Mouse (Mus musculus) CH12.LX (cell line): ENCODE results near the gene Ctsll3. TPM values are rescaled to one million over a fixed set of nuclear protein-coding genes. Genes with fewer than 3 reads are reported as not detected.

ENCODE experiments used
- DNase-seq: peaks from one replicate; pipeline ENCODE4 v3.0.0-alpha.2; 2013; ENCODE audit errors: extremely low read depth
- H3K27ac ChIP-seq: 2 replicates; pipeline ENCODE4 v1.5.1; 2012; ENCODE audit warnings: low read depth, mild to moderate bottlenecking, control low read depth, moderate library complexity; ENCODE audit not compliant: insufficient read depth
- H3K27me3 ChIP-seq: replicated peaks from 2 replicates; pipeline ENCODE3; 2012; ENCODE audit warnings: inconsistent platforms
- H3K36me3 ChIP-seq, 2 experiments: replicated peaks in 1 of 2; 2 replicates each; pipeline versions ENCODE3 to v1.6.1; 2012; ENCODE audit warnings: inconsistent platforms in 1 of 2, low read length in 1 of 2, mild to moderate bottlenecking in 1 of 2, mixed read lengths in 1 of 2, moderate library complexity in 1 of 2; ENCODE audit not compliant: control insufficient read depth in 1 of 2, insufficient read depth in 1 of 2
- H3K4me1 ChIP-seq, 2 experiments: 2 replicates each; pipeline ENCODE4 v1.6.1; 2012; ENCODE audit warnings: inconsistent platforms in 1 of 2, moderate library complexity in 1 of 2; ENCODE audit not compliant: insufficient read depth in 2 of 2, control insufficient read depth in 1 of 2
- H3K4me2 ChIP-seq: 2 replicates; pipeline ENCODE4 v1.6.1; 2012; ENCODE audit warnings: low read depth, mild to moderate bottlenecking, control low read depth; ENCODE audit not compliant: poor library complexity, insufficient read depth, severe bottlenecking
- H3K4me3 ChIP-seq, 3 experiments: fragments of 150-350 bp in 1 of 3; sonication (generic) in 1 of 3; replicated peaks in 1 of 3; 2 replicates each; pipeline versions ENCODE3 to v1.5.1; 2011 to 2012; ENCODE audit warnings: low read depth in 2 of 3, low read length in 2 of 3, mild to moderate bottlenecking in 2 of 3, moderate library complexity in 2 of 3, control low read depth in 1 of 3, improper control_type of control experiment in 1 of 3, inconsistent platforms in 1 of 3, mixed read lengths in 1 of 3; ENCODE audit not compliant: poor library complexity in 1 of 3
- H3K79me2 ChIP-seq: replicated peaks from 2 replicates; pipeline ENCODE4 v1.6.1; 2012; ENCODE audit warnings: mild to moderate bottlenecking, moderate library complexity; ENCODE audit not compliant: control insufficient read depth, poor library complexity, insufficient read depth, severe bottlenecking; ENCODE audit errors: extremely low read depth
- H3K9ac ChIP-seq: 2 replicates; pipeline ENCODE4 v1.6.1; 2012; ENCODE audit warnings: low read depth, mild to moderate bottlenecking, control low read depth, moderate library complexity; ENCODE audit not compliant: insufficient read depth
- H3K9me3 ChIP-seq: replicated peaks from 2 replicates; pipeline ENCODE3; 2012; ENCODE audit warnings: low read length, inconsistent platforms, mixed read lengths
- BHLHE40 ChIP-seq: IDR thresholded peaks from 2 replicates; pipeline ENCODE4 v1.6.1; 2011; ENCODE audit warnings: mild to moderate bottlenecking, low read depth, low read length, improper control_type of control experiment
- CHD2 ChIP-seq: IDR thresholded peaks from 2 replicates; pipeline ENCODE4 v1.6.1; 2011; ENCODE audit warnings: low read length, improper control_type of control experiment
- CTCF ChIP-seq, 2 experiments: IDR thresholded peaks in 1 of 2; conservative IDR thresholded peaks in 1 of 2; 2 replicates each; pipeline ENCODE4 v1.5.1; 2011 to 2012; ENCODE audit warnings: low read depth in 2 of 2, low read length in 2 of 2, improper control_type of control experiment in 1 of 2, inconsistent platforms in 1 of 2, mild to moderate bottlenecking in 1 of 2, moderate library complexity in 1 of 2
- E2F4 ChIP-seq: IDR thresholded peaks from 2 replicates; pipeline ENCODE4 v1.6.1; 2011; ENCODE audit warnings: low read depth, low read length, improper control_type of control experiment; ENCODE audit not compliant: insufficient replicate concordance
- GABPA ChIP-seq: IDR thresholded peaks from 2 replicates; pipeline ENCODE4 v1.6.1; 2012; ENCODE audit warnings: low read depth, low read length, improper control_type of control experiment, inconsistent platforms; ENCODE audit not compliant: insufficient replicate concordance
- HCFC1 ChIP-seq: IDR thresholded peaks from 2 replicates; pipeline ENCODE4 v1.6.1; 2012; ENCODE audit warnings: low read depth, mild to moderate bottlenecking, inconsistent platforms, low read length, improper control_type of control experiment
- IRF4 ChIP-seq: IDR thresholded peaks from 2 replicates; pipeline ENCODE4 v1.6.1; 2014; ENCODE audit warnings: low read depth, mild to moderate bottlenecking, inconsistent platforms, low read length, improper control_type of control experiment
- JUN ChIP-seq: IDR thresholded peaks from 2 replicates; pipeline ENCODE4 v1.6.1; 2011; ENCODE audit warnings: low read depth, mild to moderate bottlenecking, low read length, improper control_type of control experiment, moderate library complexity; ENCODE audit not compliant: insufficient read depth
- JUND ChIP-seq: conservative IDR thresholded peaks from 2 replicates; pipeline ENCODE4 v1.6.1; 2011; ENCODE audit warnings: low read depth, low read length, improper control_type of control experiment
- MAX ChIP-seq: IDR thresholded peaks from 2 replicates; pipeline ENCODE4 v1.6.1; 2011; ENCODE audit warnings: low read length, improper control_type of control experiment
- MEF2A ChIP-seq: IDR thresholded peaks from 2 replicates; pipeline ENCODE4 v1.6.1; 2014; ENCODE audit warnings: low read depth, mild to moderate bottlenecking, inconsistent platforms, low read length, improper control_type of control experiment, borderline replicate concordance
- MYC ChIP-seq: IDR thresholded peaks from 2 replicates; pipeline ENCODE4 v1.6.1; 2011; ENCODE audit warnings: low read depth, mild to moderate bottlenecking, improper control_type of control experiment, low read length
- NELFE ChIP-seq: IDR thresholded peaks from 2 replicates; pipeline ENCODE4 v1.6.1; 2011; ENCODE audit warnings: low read depth, low read length, improper control_type of control experiment
- NRF1 ChIP-seq: IDR thresholded peaks from 2 replicates; pipeline ENCODE4 v1.6.1; 2014; ENCODE audit warnings: low read depth, mild to moderate bottlenecking, inconsistent platforms, low read length, improper control_type of control experiment, moderate library complexity
- POLR2A ChIP-seq: IDR thresholded peaks from 2 replicates; pipeline ENCODE4 v1.6.1; 2011; ENCODE audit warnings: low read depth, mild to moderate bottlenecking, improper control_type of control experiment, low read length
- RAD21 ChIP-seq: IDR thresholded peaks from 2 replicates; pipeline ENCODE4 v1.6.1; 2011; ENCODE audit warnings: low read depth, mild to moderate bottlenecking, low read length, improper control_type of control experiment, moderate library complexity
- RCOR1 ChIP-seq: conservative IDR thresholded peaks from 2 replicates; pipeline ENCODE4 v1.6.1; 2012; ENCODE audit warnings: low read depth, mild to moderate bottlenecking, inconsistent platforms, low read length, improper control_type of control experiment
- SIN3A ChIP-seq: IDR thresholded peaks from 2 replicates; pipeline ENCODE4 v1.6.1; 2012; ENCODE audit warnings: low read length, improper control_type of control experiment, inconsistent platforms
- TBP ChIP-seq: conservative IDR thresholded peaks from 2 replicates; pipeline ENCODE4 v1.6.1; 2011; ENCODE audit warnings: low read depth, low read length, improper control_type of control experiment
- TCF12 ChIP-seq: IDR thresholded peaks from 2 replicates; pipeline ENCODE4 v1.6.1; 2014; ENCODE audit warnings: low read depth, mild to moderate bottlenecking, inconsistent platforms, low read length, improper control_type of control experiment
- UBTF ChIP-seq: IDR thresholded peaks from 2 replicates; pipeline ENCODE4 v1.6.1; 2012; ENCODE audit warnings: low read depth, mild to moderate bottlenecking, inconsistent platforms, low read length, improper control_type of control experiment, moderate library complexity
- USF1 ChIP-seq: IDR thresholded peaks from 2 replicates; pipeline ENCODE4 v1.6.1; 2014; ENCODE audit warnings: low read depth, mild to moderate bottlenecking, inconsistent platforms, low read length, improper control_type of control experiment
- USF2 ChIP-seq: conservative IDR thresholded peaks from 2 replicates; pipeline ENCODE4 v1.6.1; 2011; ENCODE audit warnings: low read depth, low read length, improper control_type of control experiment
- ZKSCAN1 ChIP-seq: IDR thresholded peaks from 2 replicates; pipeline ENCODE4 v1.6.1; 2012; ENCODE audit warnings: low read depth, inconsistent platforms, low read length, improper control_type of control experiment, borderline replicate concordance
- dilution Hi-C: fragments of 300-500 bp; cut with MboI; formaldehyde crosslinking; loops from 2 replicates; pipeline ENCODE4 v1.14.3; 2020; ENCODE audit warnings: low sequenced_read_pairs; ENCODE audit not compliant: extremely low pct_unique_long_range_greater_than_20kb, extremely low pct_ligation_motif_present
- in situ Hi-C: fragments of 300-500 bp; cut with MboI; formaldehyde crosslinking; loops from 3 replicates; pipeline ENCODE4 v1.14.3; 2019; ENCODE audit warnings: low sequenced_read_pairs, low pct_ligation_motif_present, low pct_unique_long_range_greater_than_20kb, mixed read lengths
- polyA plus RNA-seq: library from polyadenylated mRNA; unstranded; fragments of >175 nt; gene quantifications from 2 replicates; pipeline ENCODE4 v1.2.1, GENCODE M21; 2012; ENCODE audit warnings: low read depth; ENCODE audit not compliant: insufficient read length
- total RNA-seq, 2 experiments: library from RNA; depleted of rRNA; stranded (reverse); fragments of 300-350 nt in 1 of 2; fragments of >200 nt in 1 of 2; gene quantifications; 2 replicates each; pipeline ENCODE4 v1.2.3; 2012 to 2014

The Ctsll3 gene
- total and polyA plus RNA-seq, 3 experiments = not detected

GRCm38 (mm10) chr13:60780534-60780933, 22.1 kb downstream of the Ctsll3 start:
- TF ChIP-seq SIN3A (no peak), USF1 (no peak)
- Histone ChIP-seq H3K36me3 (no peaks in the 10 kb centered on the region), H3K9me3 (peaks cover 58% of the 10 kb centered on the region), H3K27ac (no peak overlapping the region), H3K4me3 (no peak overlapping the region), H3K79me2 (no peaks in the 10 kb centered on the region), H3K9ac (no peak overlapping the region), H3K27me3 (no peaks in the 10 kb centered on the region), H3K4me2 (no peak overlapping the region), H3K4me1 (no peaks in the 10 kb centered on the region)
- no peak for DNase-seq
- dilution Hi-C loops = no loop called here
- in situ Hi-C loops = no loop called here

GRCm38 (mm10) chr13:60761161-60761560, 41.5 kb downstream of the Ctsll3 start:
- Histone ChIP-seq H3K27me3 (no peaks in the 10 kb centered on the region), H3K4me3 (no peak overlapping the region), H3K4me1 (no peaks in the 10 kb centered on the region), H3K36me3 (no peaks in the 10 kb centered on the region), H3K79me2 (no peaks in the 10 kb centered on the region), H3K9ac (no peak overlapping the region), H3K9me3 (peaks cover 63% of the 10 kb centered on the region), H3K27ac (no peak overlapping the region), H3K4me2 (no peak overlapping the region)
- dilution Hi-C loops = no loop called here
- in situ Hi-C loops = no loop called here
- DNase-seq = no peak
- TF ChIP-seq CHD2 (no peak), POLR2A (no peak), MYC (no peak), TCF12 (no peak), CTCF (conservative IDR thresholded peaks at IDR 0.05 in 1 of 2, IDR thresholded peaks at IDR 0.05 in 1 of 2; ENCODE audit: low read depth in 2 of 2, low read length in 2 of 2) (no peak), UBTF (no peak), NELFE (no peak), JUN (no peak), GABPA (no peak), IRF4 (no peak), ZKSCAN1 (no peak), BHLHE40 (no peak), E2F4 (no peak)

- Histone ChIP-seq H3K27ac (no peak overlapping the region), H3K4me3 (no peak overlapping the region), H3K9me3 (peaks cover 68% of the 10 kb centered on the region), H3K4me1 (no peaks in the 10 kb centered on the region), H3K79me2 (no peaks in the 10 kb centered on the region), H3K36me3 (no peaks in the 10 kb centered on the region), H3K27me3 (no peaks in the 10 kb centered on the region), H3K9ac (no peak overlapping the region), H3K4me2 (no peak overlapping the region)
- dilution Hi-C loops (no loop called here), in situ Hi-C loops (no loop called here)
- TF ChIP-seq RCOR1 (no peak), MYC (no peak), NRF1 (no peak), MEF2A (no peak), USF2 (no peak), MAX (no peak), TCF12 (no peak), IRF4 (no peak), JUND (no peak), SIN3A (no peak), BHLHE40 (no peak), HCFC1 (no peak), POLR2A (no peak), RAD21 (no peak), TBP (no peak), CHD2 (no peak), USF1 (no peak)
- no peak for DNase-seq
Measured at GRCm38 (mm10) chr13:60760392-60760791, 42.3 kb downstream of the Ctsll3 start.
